Mouse (Mus musculus) urinary bladder, postnatal 14 days (tissue): ENCODE measurements around the gene Scap.

Experiments
- DNase-seq: peaks from one replicate; pipeline ENCODE4 v3.0.0; 2021; ENCODE audit warnings: low spot score

The Scap gene

GRCm38 (mm10) chr9:110333135-110333895 is at the start of gene Scap:
TSS of gene Scap (plus strand) at chr9:110333288.
- DNase-seq = peak; percentile 96

DNA sequence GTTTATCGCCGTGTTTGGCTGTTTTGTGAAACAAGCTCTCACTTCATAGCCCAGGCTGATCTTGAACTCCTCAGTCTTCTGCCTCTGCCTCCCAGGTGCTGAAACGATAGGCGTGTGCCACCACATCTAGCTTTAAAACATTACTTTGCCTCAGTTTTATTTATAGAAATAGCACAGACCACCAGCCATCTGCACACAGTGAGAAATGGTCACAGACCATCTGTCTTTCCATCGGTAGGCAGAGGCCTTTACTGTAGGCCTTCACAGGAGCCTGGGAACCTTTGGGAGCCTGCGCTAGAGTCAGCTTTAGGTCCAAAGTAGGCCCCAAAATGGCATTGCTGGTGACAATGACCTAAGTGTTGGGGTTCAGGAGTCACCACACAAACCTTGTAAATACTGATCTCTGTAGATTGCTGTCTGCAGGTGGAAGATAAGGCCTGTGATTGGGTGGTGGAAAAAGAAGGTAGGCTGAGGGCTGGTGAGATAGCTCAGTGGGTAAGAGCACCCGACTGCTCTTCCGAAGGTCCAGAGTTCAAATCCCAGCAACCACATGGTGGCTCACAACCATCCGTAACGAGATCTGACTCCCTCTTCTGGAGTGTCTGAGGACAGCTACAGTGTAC is 48.9 kb upstream of the Scap start:
- DNase-seq = no peak

DNA sequence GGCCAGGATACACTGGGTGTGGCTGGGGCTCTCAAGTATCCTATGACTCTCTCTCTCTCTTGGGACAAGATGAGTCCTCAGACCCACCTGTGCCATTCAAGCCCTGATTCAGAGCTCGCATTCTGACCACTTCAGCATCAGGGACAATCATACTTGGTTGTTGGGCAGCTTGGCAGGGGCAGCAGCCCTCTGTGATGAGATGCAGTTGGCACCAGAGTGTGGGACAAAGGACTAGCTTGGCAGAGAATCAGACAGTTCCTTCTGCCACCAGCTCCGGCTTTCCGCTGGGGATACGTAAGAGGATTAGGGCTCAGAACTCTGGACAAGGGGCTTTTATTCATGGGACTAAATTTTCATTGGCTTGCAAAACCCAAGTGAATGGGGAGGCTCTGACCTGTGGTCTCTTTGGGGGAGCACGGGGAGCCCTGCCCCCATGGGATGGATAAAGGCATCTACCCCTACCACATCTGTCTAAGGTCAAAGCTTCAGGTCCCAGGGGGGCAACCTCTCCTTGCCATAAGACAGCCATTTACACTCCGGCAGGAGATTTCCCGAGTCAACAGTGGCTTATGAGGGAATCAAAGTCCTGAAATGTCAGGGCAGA is 45.7 kb upstream of the Scap start:
- DNase-seq = no peak

DNA sequence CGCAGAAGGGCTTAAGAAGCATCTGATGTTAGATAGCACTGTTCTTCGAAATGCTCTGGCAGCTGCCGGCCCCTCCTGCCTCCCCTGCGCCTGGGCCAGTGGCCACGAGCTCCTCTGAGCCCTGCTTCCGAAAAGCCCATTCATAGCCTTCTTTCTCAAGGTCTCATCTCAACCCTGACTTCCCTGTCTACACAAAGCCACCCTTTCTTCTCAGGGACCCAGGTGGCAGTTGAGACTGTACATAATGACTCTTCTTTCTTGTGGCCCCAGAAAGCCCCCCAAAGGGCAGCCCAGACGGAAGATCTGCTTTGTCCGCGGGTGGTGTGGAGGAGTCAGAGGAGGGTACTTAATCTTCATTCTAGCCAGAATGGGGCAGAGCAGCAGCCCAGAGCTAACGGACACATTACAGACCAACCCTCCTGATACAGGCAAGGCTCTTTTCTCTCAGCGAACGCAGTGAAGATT is 39.8 kb upstream of the Scap start:
- no peak for DNase-seq

GRCm38 (mm10) chr9:110293873-110294415 is 39.1 kb upstream of the Scap start:
- no peak for DNase-seq

DNA sequence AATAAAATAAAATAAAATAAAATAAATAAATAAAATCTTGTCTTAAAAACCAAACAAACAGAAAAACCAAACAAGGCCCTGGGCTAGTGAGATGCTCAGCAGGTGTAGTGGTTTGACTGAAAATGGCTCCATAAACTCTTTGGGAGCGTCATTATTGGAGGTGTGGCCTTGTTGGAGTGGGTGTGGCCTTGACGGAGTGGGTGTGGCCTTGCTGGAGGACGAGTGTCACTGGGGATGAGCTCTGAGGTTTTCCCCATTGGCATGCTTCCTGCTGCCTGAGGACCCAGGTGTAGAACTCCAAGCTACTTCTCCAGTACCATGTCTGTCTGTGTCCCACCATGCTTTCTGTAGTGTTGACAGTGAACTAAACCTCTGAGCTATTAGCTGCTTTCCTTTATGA is 38.3 kb upstream of the Scap start:
- DNase-seq = no peak

DNA sequence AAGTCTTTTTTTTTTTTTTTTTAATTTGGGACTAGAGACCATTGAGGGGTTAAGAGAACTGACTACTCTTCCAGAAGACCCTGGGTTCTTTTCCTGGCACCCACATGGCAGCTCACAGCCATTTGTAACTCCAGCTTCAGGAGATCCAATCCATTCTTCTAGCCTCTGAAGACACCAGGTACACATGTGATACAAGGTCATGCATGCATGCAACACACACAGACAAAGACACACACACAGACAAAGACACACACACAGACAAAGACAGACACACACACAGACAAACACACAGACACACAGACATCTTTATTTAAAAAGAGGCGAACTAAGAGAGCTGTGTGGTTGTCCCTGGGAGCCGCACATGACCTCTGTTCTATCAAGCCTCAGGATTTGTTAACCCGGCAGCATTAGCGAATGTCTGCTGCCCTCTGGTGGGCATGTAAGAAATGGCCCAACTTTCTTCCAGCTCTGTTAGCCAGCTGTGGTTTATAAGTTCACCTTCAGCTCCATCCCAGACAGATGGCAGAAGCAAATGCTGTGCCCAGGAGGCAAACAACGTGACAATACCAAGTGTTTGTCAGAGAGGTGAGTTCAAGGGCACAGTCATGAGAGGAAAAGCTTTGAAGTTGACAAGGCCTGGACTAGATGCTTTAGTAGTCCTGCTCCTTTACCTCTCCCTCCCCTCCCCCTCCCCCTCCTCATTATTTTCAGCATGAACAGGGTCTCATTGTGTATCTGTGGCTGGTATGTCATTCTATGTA is 36.0 kb upstream of the Scap start:
- DNase-seq = peak; percentile 82

GRCm38 (mm10) chr9:110304516-110304915 is 28.6 kb upstream of the Scap start:
- no peak for DNase-seq

- peak; percentile 89 for DNase-seq
These were observed 28.0 kb upstream of the Scap start, which contains the start of gene Elp6 for GRCm38 (mm10) chr9:110304969-110305651. TSS of gene Elp6 (plus strand) at chr9:110305173.

- DNase-seq = no peak
These were observed 26.7 kb upstream of the Scap start for GRCm38 (mm10) chr9:110306371-110306770.

GRCm38 (mm10) chr9:110314706-110315105 is 18.4 kb upstream of the Scap start:
- DNase-seq = no peak

DNA sequence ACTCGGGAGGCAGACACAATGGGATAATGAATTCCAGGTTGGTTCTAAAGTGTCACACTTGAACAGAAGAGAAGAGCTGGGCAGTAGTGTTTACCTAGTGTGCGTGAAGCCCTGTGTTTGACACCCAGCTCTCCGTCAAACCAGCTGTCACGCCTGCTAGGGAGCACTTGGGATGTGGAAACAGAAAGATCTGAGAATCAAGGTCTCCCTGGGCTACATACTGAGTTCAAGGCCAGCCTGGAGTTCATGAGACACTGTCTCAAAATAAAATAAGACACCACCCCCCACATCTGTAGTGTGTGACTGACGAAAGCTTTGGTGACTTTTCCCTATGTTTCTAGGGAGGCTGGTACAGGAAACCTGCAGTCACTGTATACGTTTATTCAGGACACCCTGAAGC is 17.7 kb upstream of the Scap start:
- DNase-seq = no peak

- DNase-seq = no peak
These were observed 17.2 kb upstream of the Scap start for GRCm38 (mm10) chr9:110315904-110316303.

- DNase-seq = no peak
These were observed 16.6 kb upstream of the Scap start for GRCm38 (mm10) chr9:110316503-110316902.

DNA sequence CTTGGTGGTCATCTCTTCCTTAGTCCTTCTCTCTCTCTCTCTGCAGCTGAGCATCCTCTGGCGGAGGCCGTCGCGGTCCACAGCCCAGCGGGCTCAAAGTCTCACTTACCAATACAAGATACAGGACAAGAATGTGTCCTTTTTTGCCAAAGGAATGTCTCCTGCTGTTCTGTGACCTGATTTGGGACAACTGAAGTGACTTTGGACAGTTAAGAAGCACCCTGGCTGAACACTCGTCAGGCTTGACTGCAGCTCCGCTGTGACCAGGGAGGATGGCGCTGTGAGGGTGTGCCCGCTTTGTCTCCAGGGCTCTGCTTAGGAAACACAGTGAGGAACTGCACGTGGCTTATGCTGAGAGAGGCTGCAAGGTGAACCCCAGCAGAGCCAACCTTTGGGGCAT is 12.3 kb upstream of the Scap start:
- DNase-seq = no peak

DNA sequence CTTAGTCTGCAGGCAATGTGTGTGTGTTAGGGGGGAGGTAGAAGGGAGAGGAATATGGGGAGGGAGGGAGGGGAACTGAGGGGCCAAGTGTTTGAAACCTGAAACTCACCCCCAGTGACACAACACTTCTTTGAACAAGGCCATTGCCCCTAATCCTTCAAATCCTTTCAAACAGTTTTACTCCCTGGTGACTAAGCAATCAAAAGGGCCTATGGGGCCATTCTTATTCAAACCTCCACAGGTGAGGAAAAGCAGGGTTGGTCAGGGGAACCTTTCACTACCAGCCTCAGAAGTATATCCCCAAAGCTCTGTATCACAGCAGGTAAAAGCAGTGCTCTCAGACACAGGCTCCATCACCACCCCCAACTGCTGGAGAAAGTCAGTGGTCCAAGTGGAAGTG is 10.1 kb upstream of the Scap start:
- no peak for DNase-seq

- DNase-seq = no peak
These were observed 8.9 kb upstream of the Scap start for GRCm38 (mm10) chr9:110324181-110324580.

DNA sequence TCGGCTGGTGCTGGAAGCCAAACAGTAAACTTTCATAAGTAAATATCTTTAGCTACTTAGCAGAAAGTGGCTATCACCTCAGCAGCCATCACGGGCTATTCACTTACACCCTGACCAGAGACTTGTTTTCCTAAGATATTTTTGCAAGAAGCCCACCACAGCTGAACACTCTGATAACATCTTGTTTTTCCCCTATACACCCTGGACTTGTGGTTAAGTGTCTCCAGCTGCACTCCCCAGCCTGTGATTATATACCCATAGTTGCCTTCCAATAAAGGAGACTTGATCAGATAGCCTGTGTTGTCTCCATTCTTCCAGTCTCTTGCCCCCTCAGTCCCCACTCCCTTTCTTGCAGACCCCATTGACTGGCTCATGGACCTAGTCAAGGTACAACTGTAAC is 4.9 kb upstream of the Scap start:
- DNase-seq = no peak

DNA sequence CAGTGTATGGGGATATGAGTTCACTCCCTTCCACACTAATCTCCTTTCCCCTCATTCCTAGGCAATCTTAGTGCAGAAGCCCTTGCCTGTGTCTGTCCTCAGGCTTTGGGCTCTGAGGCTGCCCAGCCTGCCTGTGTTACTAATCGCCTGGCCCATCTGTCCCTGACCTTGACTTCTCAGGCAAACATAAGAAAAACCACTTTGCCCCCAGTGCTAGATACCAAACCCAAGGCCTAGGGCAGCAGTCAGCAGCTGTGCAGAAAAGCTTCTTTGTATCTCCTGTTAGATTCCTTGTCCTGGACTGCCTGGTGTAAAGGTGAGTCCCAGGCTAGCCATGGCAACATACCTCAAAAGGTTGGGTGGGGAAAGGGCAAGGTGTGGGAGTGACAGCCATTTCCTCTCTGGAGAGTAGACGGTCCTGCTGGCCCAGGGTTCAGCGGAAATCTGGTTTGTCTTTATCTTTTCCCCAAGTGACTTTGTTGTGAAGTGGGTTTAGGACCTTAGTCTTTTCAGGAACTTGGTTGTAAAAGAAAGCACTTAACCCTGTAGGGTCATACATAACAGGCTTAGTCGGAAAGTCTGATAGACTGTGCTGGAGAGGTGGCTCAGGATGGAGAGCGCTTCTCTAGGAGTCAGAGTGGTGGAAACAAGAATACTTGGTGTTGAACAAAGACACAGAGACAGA is 4.0 kb upstream of the Scap start:
- DNase-seq = no peak

GRCm38 (mm10) chr9:110329655-110330054 is 3.4 kb upstream of the Scap start:
- DNase-seq = no peak

DNA sequence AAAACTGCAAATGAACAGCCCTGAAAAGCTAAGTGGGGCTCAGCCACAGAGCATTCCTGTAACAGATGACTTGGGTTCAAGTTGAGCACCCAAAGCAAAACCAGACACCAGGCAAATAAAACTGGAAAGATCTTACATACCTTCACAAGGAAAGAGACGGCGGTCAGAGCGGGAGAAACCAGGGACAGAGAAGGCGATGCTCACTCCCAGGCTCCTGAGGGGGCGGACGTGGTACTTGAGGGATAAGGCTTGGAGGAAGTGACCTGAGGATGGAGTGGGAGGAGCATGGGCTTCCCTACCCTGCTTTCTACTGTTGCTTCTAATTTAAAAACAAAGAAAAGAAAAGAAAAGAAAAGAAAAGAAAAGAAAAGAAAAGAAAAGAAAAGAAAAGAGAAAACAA is 2.7 kb upstream of the Scap start:
- no peak for DNase-seq
